Comparison of ENCODE assay signal across 7 mouse cellular contexts in the genomic region with DNA sequence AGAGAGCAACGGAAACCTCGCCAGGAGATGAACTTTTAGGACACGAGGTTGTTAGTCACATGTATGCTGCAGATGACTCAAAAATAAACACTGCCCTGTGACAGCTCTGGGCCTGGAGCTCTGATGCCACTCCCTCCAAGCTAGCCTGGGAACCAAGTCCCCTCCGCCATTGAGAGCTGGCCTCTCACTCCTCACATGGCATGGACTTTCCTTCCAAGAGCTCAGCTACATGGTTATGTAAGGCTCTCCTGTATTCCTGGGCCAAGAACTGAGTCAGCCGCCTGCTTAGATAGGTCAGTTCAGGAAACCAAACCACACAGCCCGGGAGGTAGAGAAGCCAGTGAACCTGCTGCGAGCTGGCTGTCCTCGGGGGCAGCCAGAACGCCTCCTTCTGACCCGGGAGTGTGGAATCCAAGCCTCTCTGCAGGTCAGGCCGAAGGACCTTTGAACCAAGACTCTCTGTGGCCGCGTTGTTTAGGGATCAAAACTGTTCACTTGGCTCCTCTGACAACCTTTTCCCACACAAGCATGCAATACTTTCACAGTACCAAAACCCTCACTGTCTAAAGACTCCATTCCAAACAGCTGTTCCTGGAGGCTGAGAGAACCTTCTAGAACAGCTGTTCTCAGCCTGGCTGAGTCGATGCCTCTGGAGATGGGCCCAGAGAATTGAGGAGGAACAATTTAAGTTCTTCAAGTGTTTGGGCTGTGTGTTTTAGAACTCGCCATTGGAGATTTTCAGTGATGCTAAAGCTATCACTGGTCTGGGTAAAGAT.
DNase-seq lines count a peak whose midpoint lies in the region; ATAC-seq lines count a peak whose summit lies in the region.

No protein-coding gene starts in this region.

- intact Hi-C loops in heart, postnatal 25 days (cut with DNase I), result loop anchor here (5.0 kb wide), 1 partner anchor 444 kb away; no protein-coding TSS in a partner anchor

- no peak overlapping the region for H3K4me2 ChIP-seq in forebrain, embryonic 14.5 days (ENCODE audit: low read length)

- 89% methylated on average over 15 of the region's 15 CpGs for WGBS in forebrain, embryonic 14.5 days

- ATAC-seq in forebrain, embryonic 14.5 days, result no peak

- no peaks in the 10 kb centered on the region for H3K27me3 ChIP-seq in forebrain, embryonic 14.5 days (replicated peaks; ENCODE audit: control insufficient read depth, insufficient read depth, low read length)

- H3K27ac ChIP-seq in forebrain, embryonic 14.5 days (ENCODE audit: low read depth, low read length), result no peak overlapping the region

- no peak overlapping the region for H3K9ac ChIP-seq in forebrain, embryonic 14.5 days (ENCODE audit: low read length)

- no peaks in the 10 kb centered on the region for H3K4me1 ChIP-seq in forebrain, embryonic 14.5 days (ENCODE audit: control insufficient read depth, insufficient read depth, low read length)

- no peaks in the 10 kb centered on the region for H3K9me3 ChIP-seq in forebrain, embryonic 14.5 days (replicated peaks; ENCODE audit: control insufficient read depth, low read length)

- peak; percentile 37 to 65 for DNase-seq in right cerebral cortex, postnatal 36 days (ENCODE audit: low spot score in 2 of 2)
- DNase-seq in right cerebral cortex, postnatal 4 days, result no peak
- DNase-seq in cerebellum, adult 9-10 months, result peak; percentile 98
- DNase-seq in heart, postnatal 25 days (ENCODE audit: low spot score), result peak; percentile 85
- peak; percentile 100 for DNase-seq in skeletal muscle tissue, adult 2 months (ENCODE audit: low read depth, low spot score)
- DNase-seq in forebrain, embryonic 14.5 days (ENCODE audit: low spot score), result no peak
- no peak for DNase-seq in c-Kit-positive CD71-positive TER-119-positive erythroid progenitor cells, embryonic 14.5 days (ENCODE audit: low spot score)

- no peak overlapping the region for H3K4me3 ChIP-seq in forebrain, embryonic 14.5 days (ENCODE audit: low read depth, low read length)

- no peaks in the 10 kb centered on the region for H3K36me3 ChIP-seq in forebrain, embryonic 14.5 days (ENCODE audit: control insufficient read depth, insufficient read depth, low read length)

Comparison
In these comparisons a context has a peak if more than half of its experiments do, and no peak if none do; other contexts are left out.
1. DNase-seq: peak in right cerebral cortex, postnatal 36 days (2 of 2), cerebellum, adult 9-10 months (single experiment), heart, postnatal 25 days (single experiment) and skeletal muscle tissue, adult 2 months (single experiment); none in right cerebral cortex, postnatal 4 days (single experiment), forebrain, embryonic 14.5 days (single experiment) and c-Kit-positive CD71-positive TER-119-positive erythroid progenitor cells, embryonic 14.5 days (single experiment).